Mouse (Mus musculus): Measurements from ENCODE around the gene Msh3.
"Not testable (repeated sequence)": the region's sequence is repeated elsewhere in the genome, so short reads cannot be mapped to it uniquely, and the experiment has no call there.

Gene Msh3

GRCm38 (mm10) chr13:92354456-92355271 is at the start of gene Msh3, which contains the start of gene Dhfr:
Gene Msh3, minus strand, starts transcription at chr13:92355003.
Gene Dhfr, plus strand, starts transcription at chr13:92354726.
- peak; percentile 99 for DNase-seq

GRCm38 (mm10) chr13:92403496-92403895 is 48.7 kb upstream of the Msh3 start:
- no peak for DNase-seq

- DNase-seq = no peak
Observed at GRCm38 (mm10) chr13:92402063-92402462, 47.3 kb upstream of the Msh3 start.

GRCm38 (mm10) chr13:92398491-92399384 is 43.9 kb upstream of the Msh3 start:
- peak; percentile 60 for DNase-seq

- DNase-seq = no peak
Observed at GRCm38 (mm10) chr13:92393047-92393661, 38.4 kb upstream of the Msh3 start.

GRCm38 (mm10) chr13:92387367-92387766 is 32.6 kb upstream of the Msh3 start:
- no peak for DNase-seq

GRCm38 (mm10) chr13:92371466-92371865 is 16.7 kb upstream of the Msh3 start:
- not testable (repeated sequence) for DNase-seq

GRCm38 (mm10) chr13:92370811-92371210 is 16.0 kb upstream of the Msh3 start:
- no peak for DNase-seq

- DNase-seq = no peak
Observed at GRCm38 (mm10) chr13:92365312-92365711, 10.5 kb upstream of the Msh3 start.

GRCm38 (mm10) chr13:92361609-92362008 is 6.8 kb upstream of the Msh3 start:
- DNase-seq = no peak

- peak; percentile 31 for DNase-seq
Observed at GRCm38 (mm10) chr13:92357644-92358043, 2.8 kb upstream of the Msh3 start.

GRCm38 (mm10) chr13:92356376-92356775 is 1.6 kb upstream of the Msh3 start:
- DNase-seq = peak; percentile 29

- DNase-seq = no peak
Observed at GRCm38 (mm10) chr13:92355272-92355643, 455 bp upstream of the Msh3 start.

GRCm38 (mm10) chr13:92353956-92354355 is 847 bp downstream of the Msh3 start:
- DNase-seq = no peak

GRCm38 (mm10) chr13:92351100-92351499 is 3.7 kb downstream of the Msh3 start:
- no peak for DNase-seq

- no peak for DNase-seq
Observed at GRCm38 (mm10) chr13:92346338-92346737, 8.5 kb downstream of the Msh3 start.

- DNase-seq = no peak
Observed at GRCm38 (mm10) chr13:92344033-92344432, 10.8 kb downstream of the Msh3 start.

- no peak for DNase-seq
Observed at GRCm38 (mm10) chr13:92339787-92340186, 15.0 kb downstream of the Msh3 start.

GRCm38 (mm10) chr13:92337773-92338462 is 16.9 kb downstream of the Msh3 start:
- no peak for DNase-seq

GRCm38 (mm10) chr13:92336857-92337256 is 17.9 kb downstream of the Msh3 start:
- DNase-seq = no peak

GRCm38 (mm10) chr13:92332103-92332879 is 22.5 kb downstream of the Msh3 start:
- no peak for DNase-seq

GRCm38 (mm10) chr13:92330621-92331020 is 24.2 kb downstream of the Msh3 start:
- no peak for DNase-seq
